Mouse (Mus musculus): ENCODE measurements at regions not wholly inside any gene's neighbourhood (a gene's known extent, or its start where the extent isn't known, plus 50 kb on each side); places are given as distances from the start of the nearest gene placed in this dataset.

- DNase-seq = no peak
These were observed 771.2 kb downstream of the Ntrk3 start for GRCm38 (mm10) chr7:77966658-77967057.

- no peak for DNase-seq
These were observed 804.4 kb downstream of the Ntrk3 start for GRCm38 (mm10) chr7:77933366-77933765.

GRCm38 (mm10) chr7:77928479-77929467, 809.0 kb downstream of the Ntrk3 start:
- no peak for DNase-seq

- no peak for DNase-seq
These were observed 838.6 kb downstream of the Ntrk3 start for GRCm38 (mm10) chr7:77899231-77899630.

GRCm38 (mm10) chr7:77888543-77888942, 849.3 kb downstream of the Ntrk3 start:
- DNase-seq = no peak

GRCm38 (mm10) chr7:77882605-77883354, 855.0 kb downstream of the Ntrk3 start:
- no peak for DNase-seq

- DNase-seq = no peak
These were observed 870.3 kb downstream of the Ntrk3 start for GRCm38 (mm10) chr7:77867518-77867917.

- no peak for DNase-seq
These were observed 876.0 kb downstream of the Ntrk3 start for GRCm38 (mm10) chr7:77861841-77862240.

- no peak for DNase-seq
These were observed 879.4 kb downstream of the Ntrk3 start for GRCm38 (mm10) chr7:77858436-77858835.

GRCm38 (mm10) chr7:77857979-77858378, 879.8 kb downstream of the Ntrk3 start:
- no peak for DNase-seq

GRCm38 (mm10) chr7:77855653-77856239, 882.1 kb downstream of the Ntrk3 start:
- no peak for DNase-seq

- no peak for DNase-seq
These were observed 882.7 kb downstream of the Ntrk3 start for GRCm38 (mm10) chr7:77855077-77855476.

GRCm38 (mm10) chr7:77824261-77824959, 913.4 kb downstream of the Ntrk3 start:
- no peak for DNase-seq

- DNase-seq = no peak
These were observed 925.5 kb downstream of the Ntrk3 start for GRCm38 (mm10) chr7:77812052-77812903.

GRCm38 (mm10) chr7:77786801-77787200, 951.0 kb downstream of the Ntrk3 start:
- no peak for DNase-seq

- peak; percentile 61 for DNase-seq
These were observed 965.9 kb downstream of the Ntrk3 start for GRCm38 (mm10) chr7:77771711-77772449.

GRCm38 (mm10) chr7:77738996-77739765, 998.6 kb downstream of the Ntrk3 start:
- DNase-seq = no peak

Measured in adrenal gland, postnatal 14 days (tissue).